11 mouse cellular contexts compared by ENCODE assay signal in the genomic region with DNA sequence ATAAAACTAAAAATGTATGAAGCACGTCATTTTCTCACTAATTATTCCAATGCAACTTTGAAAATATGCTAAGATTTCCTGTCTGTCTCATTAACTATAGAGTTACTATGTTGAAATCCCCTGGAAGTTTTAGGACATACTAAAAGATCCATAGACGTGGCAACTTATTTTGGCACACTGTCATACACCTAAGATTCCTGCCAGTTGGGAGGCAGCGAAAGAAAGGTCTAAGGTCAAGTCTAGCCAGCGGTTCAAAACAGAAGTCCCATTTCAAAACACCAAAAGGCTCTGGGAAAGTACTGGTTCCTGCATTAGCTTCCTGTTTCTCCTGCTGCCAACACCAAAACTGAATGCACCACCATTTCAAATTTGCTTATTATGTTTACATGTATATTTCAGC.
"Had no signal": no experiment of that assay in that cellular context is flagged by ENCODE, and none has a peak within 500 bp of the region (broad histone marks: within the 10 kb centered on the region; RNA-seq: fewer than 3 reads in every experiment).

No protein-coding gene starts in this region.

- DNase-seq: kidney, adult 2 months; kidney, postnatal 10 days; kidney, postnatal 4 days; left cerebral cortex, postnatal 4 days; lung, adult 18-20 months; lung, postnatal 14 days; lung, postnatal 4 days; retina, postnatal 1 day; right cerebral cortex, postnatal 25 days; spleen, adult 18-20 months; thymus, postnatal 25 days had no signal
